Mouse (Mus musculus): ENCODE results near the gene Tmem208. TPM values are rescaled to one million over a fixed set of nuclear protein-coding genes. Genes with fewer than 3 reads are reported as not detected.

The Tmem208 gene
- total RNA-seq, 2 experiments from 2014 or later, result 18.5 to 20.1 TPM

Small RNA genes lying within 50 kb of the gene (microRNA-seq; reads per million reads assigned to microRNA genes)
- 0 reads per million in 2 experiments for gene Gm27320
- gene Mir328, result 552 to 945 reads per million in 2 experiments

Other genes starting within 250 kb of the Tmem208 start
- not detected for gene Ces3b, start 242.6 kb upstream of the Tmem208 start, total RNA-seq (2021)
- not detected for gene Ces4a, start 194.6 kb upstream of the Tmem208 start, total RNA-seq (2021)
- 10 to 100 TPM; 45.0 to 53.4 TPM for gene Cbfb, start 155.7 kb upstream of the Tmem208 start, total RNA-seq (2021)
- 10 to 100 TPM; 19.6 to 22.1 TPM for gene D230025D16Rik, start 101.2 kb upstream of the Tmem208 start, total RNA-seq (2021)
- gene B3gnt9, start 71.2 kb upstream of the Tmem208 start, total RNA-seq (2021), result 1 to 10 TPM; 2.0 to 2.2 TPM
- 1 to 10 TPM; 2.8 to 3.7 TPM for gene Tradd, start 61.7 kb upstream of the Tmem208 start, total RNA-seq (2021)
- 1 to 10 TPM in 1 of 2 experiments, under 1 TPM in 1; 0.87 to 1.3 TPM for gene Fbxl8, start 61.7 kb upstream of the Tmem208 start, total RNA-seq (2021)
- 1 to 10 TPM; 4.6 to 5.6 TPM for gene Hsf4, start 56.6 kb upstream of the Tmem208 start, total RNA-seq (2021)
- gene Nol3, start 50.2 kb upstream of the Tmem208 start, total RNA-seq (2021), result 10 to 100 TPM; 23.9 to 26.0 TPM
- gene 4931428F04Rik, start 36.5 kb upstream of the Tmem208 start, total RNA-seq (2021), result under 1 TPM; 0.35 to 0.82 TPM
- 1 to 10 TPM; 1.5 to 2.6 TPM for gene Exoc3l, start 30.3 kb upstream of the Tmem208 start, total RNA-seq (2021)
- gene E2f4, start 28.7 kb upstream of the Tmem208 start, total RNA-seq (2021), result 10 to 100 TPM; 21.1 to 25.2 TPM
- gene Elmo3, start 20.8 kb upstream of the Tmem208 start, total RNA-seq (2021), result under 1 TPM; 0.66 to 0.94 TPM
- 1 to 10 TPM in 1 of 2 experiments, under 1 TPM in 1; 0.99 to 1.1 TPM for gene Lrrc29, start 76 bp upstream of the Tmem208 start, total RNA-seq (2021)
- gene Fhod1, start 21.6 kb downstream of the Tmem208 start, total RNA-seq (2021), result 10 to 100 TPM; 22.0 to 32.0 TPM
- gene Slc9a5, start 22.5 kb downstream of the Tmem208 start, total RNA-seq (2021), result under 1 TPM; 0.59 to 0.91 TPM
- gene Plekhg4, start 46.9 kb downstream of the Tmem208 start, total RNA-seq (2021), result under 1 TPM in 1 of 2 experiments, not detected in 1; 0.07 TPM
- not detected for gene Kctd19, start 87.1 kb downstream of the Tmem208 start, total RNA-seq (2021)
- gene Lrrc36, start 87.2 kb downstream of the Tmem208 start, total RNA-seq (2021), result under 1 TPM; 0.54 to 0.71 TPM
- gene Tppp3, start 145.2 kb downstream of the Tmem208 start, total RNA-seq (2021), result 10 to 100 TPM; 54.1 to 54.9 TPM
- 1 to 10 TPM; 8.1 to 8.3 TPM for gene Zdhhc1, start 170.5 kb downstream of the Tmem208 start, total RNA-seq (2021)
- gene Hsd11b2, start 192.4 kb downstream of the Tmem208 start, total RNA-seq (2021), result under 1 TPM in 1 of 2 experiments, not detected in 1; 0.22 TPM
- 10 to 100 TPM; 37.3 to 40.9 TPM for gene Atp6v0d1, start 239.7 kb downstream of the Tmem208 start, total RNA-seq (2021)

All from gastrocnemius, postnatal 36 days (tissue).